Mouse (Mus musculus) cortical plate, adult 2 months (tissue): ENCODE measurements at regions not wholly inside any gene's neighbourhood (a gene's known extent, or its start where the extent isn't known, plus 50 kb on each side); places are given as distances from the start of the nearest gene placed in this dataset.

Experiments used
- H3K27ac ChIP-seq: fragments of 200-500 bp; 2 replicates; pipeline ENCODE4 v1.5.1; 2012; ENCODE audit warnings: low read length, control low read depth, inconsistent platforms; ENCODE audit not compliant: insufficient read depth
- H3K4me1 ChIP-seq: fragments of 200-500 bp; 2 replicates; pipeline ENCODE4 v1.6.1; 2011; ENCODE audit warnings: low read length; ENCODE audit not compliant: control insufficient read depth, insufficient read depth
- H3K4me3 ChIP-seq: fragments of 200-500 bp; 2 replicates; pipeline ENCODE4 v1.5.1; 2011; ENCODE audit warnings: mild to moderate bottlenecking, low read length, control low read depth; ENCODE audit not compliant: insufficient read depth
- CTCF ChIP-seq: fragments of 200-500 bp; IDR thresholded peaks from 2 replicates; pipeline ENCODE4 v1.5.1; 2011; ENCODE audit warnings: mild to moderate bottlenecking, control low read depth, low read length; ENCODE audit not compliant: insufficient read depth; ENCODE audit errors: extremely low read depth
- POLR2A ChIP-seq: fragments of 200-500 bp; IDR thresholded peaks from 2 replicates; pipeline ENCODE4 v1.6.1; 2011; ENCODE audit warnings: mild to moderate bottlenecking, low read length, control low read depth; ENCODE audit not compliant: insufficient read depth; ENCODE audit errors: extremely low read depth

- TF ChIP-seq CTCF (no peak), POLR2A (no peak)
- H3K4me1 ChIP-seq, result no peaks in the 10 kb centered on the region
- H3K27ac ChIP-seq, result no peak overlapping the region
- no peak overlapping the region for H3K4me3 ChIP-seq
Observed at GRCm38 (mm10) chr6:117489761-117490396, 321.5 kb downstream of the Cxcl12 start.

DNA sequence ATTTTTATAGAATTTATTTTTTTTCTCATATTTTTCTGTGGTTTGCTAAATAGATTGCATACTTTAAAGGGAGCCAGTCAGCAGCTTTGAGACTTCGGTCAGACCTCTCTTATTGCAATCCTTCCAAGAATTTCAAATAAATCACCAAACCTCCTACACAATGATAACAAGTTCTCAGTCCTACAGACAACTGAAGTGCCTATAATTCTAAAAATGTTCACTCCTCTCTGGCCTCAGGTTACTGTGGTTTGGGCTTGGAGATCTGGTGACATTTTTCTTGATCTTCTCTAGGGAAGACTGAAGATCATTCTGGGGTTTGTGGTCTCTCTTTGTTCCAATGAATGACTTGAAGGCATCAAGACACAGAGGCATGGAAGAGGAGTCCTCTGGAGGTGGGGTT lies 326.6 kb downstream of the Cxcl12 start:
- no peak for TF ChIP-seq POLR2A
- no peak for TF ChIP-seq CTCF
- H3K4me3 ChIP-seq, result no peak overlapping the region
- no peaks in the 10 kb centered on the region for H3K4me1 ChIP-seq
- no peak overlapping the region for H3K27ac ChIP-seq

DNA sequence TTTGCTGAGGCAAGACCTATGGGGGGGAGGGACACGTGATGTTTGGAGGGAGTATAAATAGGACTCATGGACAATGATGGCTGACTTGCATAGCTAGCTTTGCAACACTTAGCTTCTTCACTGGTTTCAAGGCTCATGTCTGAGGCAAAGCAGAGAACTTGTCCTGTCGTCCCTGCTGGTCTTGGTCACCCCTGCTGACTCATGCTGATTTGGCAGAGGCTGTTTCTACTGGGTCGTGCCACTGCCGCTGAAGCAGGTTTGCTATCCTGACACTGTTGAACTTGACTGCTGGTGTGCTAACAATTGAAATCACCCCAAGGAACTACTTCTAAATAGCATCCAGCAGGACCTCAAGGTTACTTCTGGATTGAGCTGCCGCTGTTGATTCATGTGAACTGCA lies 329.0 kb downstream of the Cxcl12 start:
- H3K27ac ChIP-seq, result no peak overlapping the region
- H3K4me1 ChIP-seq, result no peaks in the 10 kb centered on the region
- no peak for TF ChIP-seq CTCF
- no peak for TF ChIP-seq POLR2A
- no peak overlapping the region for H3K4me3 ChIP-seq

DNA sequence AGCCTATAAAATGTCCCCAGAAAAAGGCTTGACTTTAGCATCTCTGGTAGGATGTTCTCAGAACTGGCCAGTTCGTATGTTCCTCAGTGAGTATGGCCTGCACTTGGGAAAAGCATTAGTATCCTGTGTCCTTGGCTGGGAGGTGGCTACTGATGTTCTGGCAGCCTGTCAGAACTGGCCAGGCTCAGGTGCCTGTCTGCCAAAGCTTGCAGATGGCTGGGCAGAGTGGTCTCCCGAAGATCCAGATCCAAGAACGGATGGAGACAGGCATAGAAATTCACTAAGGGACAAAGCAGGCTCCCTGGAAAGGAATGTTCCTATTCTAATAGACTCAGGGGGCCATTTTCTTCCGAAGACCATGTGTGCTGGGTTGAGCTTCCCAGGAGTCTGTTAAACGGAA lies 329.6 kb downstream of the Cxcl12 start:
- Histone ChIP-seq H3K27ac (no peak overlapping the region), H3K4me1 (no peaks in the 10 kb centered on the region), H3K4me3 (no peak overlapping the region)
- TF ChIP-seq POLR2A (no peak), CTCF (no peak)

DNA sequence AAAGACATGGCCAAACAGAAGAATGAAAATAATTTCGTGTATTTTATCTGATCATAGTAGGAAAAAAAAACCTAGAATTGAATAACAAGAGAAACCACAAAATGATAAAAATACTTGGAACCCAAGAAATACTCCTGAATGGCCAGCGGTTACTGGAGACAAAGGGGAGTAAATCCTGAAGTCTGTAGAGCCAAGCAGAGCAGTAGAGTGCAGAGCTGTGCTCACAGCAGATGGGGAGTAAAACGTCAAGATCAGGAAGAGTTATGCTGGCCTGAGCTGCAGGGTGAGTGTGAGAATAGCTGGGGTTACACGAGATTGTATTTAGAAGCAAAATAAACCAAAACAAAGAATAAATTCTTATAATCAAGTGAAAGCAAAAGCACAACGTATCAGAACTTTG lies 334.0 kb downstream of the Cxcl12 start:
- no peak overlapping the region for H3K4me3 ChIP-seq
- no peaks in the 10 kb centered on the region for H3K4me1 ChIP-seq
- H3K27ac ChIP-seq, result no peak overlapping the region
- no peak for TF ChIP-seq POLR2A
- TF ChIP-seq CTCF, result no peak

GRCm38 (mm10) chr6:117504771-117505170 lies 336.2 kb upstream of the Zfp637 start:
- Histone ChIP-seq H3K4me3 (no peak overlapping the region), H3K4me1 (no peaks in the 10 kb centered on the region), H3K27ac (no peak overlapping the region)
- TF ChIP-seq CTCF (no peak), POLR2A (no peak)

DNA sequence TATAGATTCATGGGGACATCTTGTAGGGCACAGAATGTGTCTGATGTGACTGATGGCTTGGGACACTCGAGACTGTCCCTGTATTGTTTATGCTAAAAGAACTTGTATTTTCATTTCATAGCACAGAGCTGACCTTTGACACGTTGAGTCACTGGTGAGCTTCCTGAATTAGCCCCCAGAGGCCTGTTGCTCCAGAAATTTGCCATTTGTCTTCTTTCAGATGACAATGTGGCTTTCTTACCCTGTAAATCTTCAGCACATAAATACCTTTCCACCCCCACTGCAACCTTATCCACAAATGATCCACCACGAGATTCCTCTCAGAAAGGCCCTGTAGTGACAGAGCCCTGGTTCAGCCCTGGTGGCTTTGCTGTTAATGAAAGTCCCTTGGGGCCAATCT lies 335.5 kb upstream of the Zfp637 start:
- Histone ChIP-seq H3K27ac (no peak overlapping the region), H3K4me1 (no peaks in the 10 kb centered on the region), H3K4me3 (no peak overlapping the region)
- TF ChIP-seq CTCF (no peak), POLR2A (no peak)

DNA sequence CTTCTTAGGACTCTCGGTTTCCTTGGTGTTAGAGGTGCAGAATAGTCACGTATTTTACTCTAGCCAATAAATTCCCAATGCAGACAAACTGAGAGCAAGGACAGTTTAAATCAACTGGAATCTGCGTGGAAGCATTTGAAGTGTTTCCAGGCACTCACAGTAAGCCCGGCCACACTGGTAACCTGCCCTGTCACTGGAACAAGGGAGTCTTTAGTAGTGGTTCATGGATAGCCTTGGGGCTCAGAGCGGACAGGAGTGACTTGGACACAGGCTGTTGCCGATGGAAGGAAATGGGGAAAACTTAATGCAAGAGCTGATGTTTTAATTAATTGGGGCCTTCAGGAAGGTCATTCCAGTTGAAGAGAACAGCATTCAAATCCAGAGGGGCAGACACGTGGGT lies 334.4 kb upstream of the Zfp637 start:
- TF ChIP-seq CTCF (no peak), POLR2A (no peak)
- no peaks in the 10 kb centered on the region for H3K4me1 ChIP-seq
- no peak overlapping the region for H3K4me3 ChIP-seq
- no peak overlapping the region for H3K27ac ChIP-seq

GRCm38 (mm10) chr6:117508860-117509259 lies 332.1 kb upstream of the Zfp637 start:
- no peak overlapping the region for H3K27ac ChIP-seq
- TF ChIP-seq POLR2A (no peak), CTCF (no peak)
- H3K4me3 ChIP-seq, result no peak overlapping the region
- no peaks in the 10 kb centered on the region for H3K4me1 ChIP-seq

DNA sequence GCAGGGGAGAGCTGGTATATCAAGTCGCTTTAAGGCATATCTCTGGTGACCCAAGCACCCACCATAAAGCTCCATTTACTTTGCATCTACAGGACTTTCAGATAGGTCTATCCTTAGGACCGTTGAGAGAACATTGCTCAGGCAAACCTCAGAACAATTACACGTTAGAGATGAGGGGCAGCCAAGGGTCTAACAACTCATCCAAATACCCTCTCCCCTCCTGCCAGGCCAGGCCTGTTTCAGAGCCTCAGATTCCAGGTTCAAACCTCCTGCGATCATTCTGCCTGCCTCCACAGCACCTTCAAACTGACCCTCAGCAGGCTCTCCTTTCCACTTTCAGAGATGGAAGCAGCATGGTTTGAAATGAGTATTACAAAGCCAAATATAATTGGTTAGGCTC lies 331.0 kb upstream of the Zfp637 start:
- no peaks in the 10 kb centered on the region for H3K4me1 ChIP-seq
- no peak overlapping the region for H3K4me3 ChIP-seq
- TF ChIP-seq POLR2A, result no peak

DNA sequence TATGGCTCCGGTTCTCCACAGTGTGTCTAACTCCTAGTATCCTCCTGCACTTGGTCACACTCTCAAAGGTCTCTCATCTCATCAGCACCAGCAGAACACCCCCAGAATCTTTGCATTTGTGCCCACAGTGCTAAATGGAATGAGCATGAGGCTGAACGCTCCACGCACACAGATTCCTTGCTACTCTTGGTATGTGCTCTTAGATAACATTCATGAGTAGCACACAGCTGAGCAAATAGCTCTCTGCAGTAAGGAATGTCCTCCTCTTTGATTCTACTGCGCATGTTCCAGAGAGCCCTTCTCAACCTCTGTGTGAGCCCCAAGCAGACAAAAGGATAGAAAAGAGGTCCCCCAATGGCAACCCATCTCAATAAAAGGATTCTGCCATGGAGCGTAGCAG lies 326.1 kb upstream of the Zfp637 start:
- TF ChIP-seq CTCF (no peak), POLR2A (no peak)
- Histone ChIP-seq H3K4me1 (no peaks in the 10 kb centered on the region), H3K4me3 (no peak overlapping the region), H3K27ac (no peak overlapping the region)

More for the DNA sequence above, 331.0 kb upstream of the Zfp637 start:
- no peak overlapping the region for H3K27ac ChIP-seq
